Mouse (Mus musculus) T-helper 2 cell (primary cell): ENCODE results near the gene Kif12.

ENCODE experiments used
- in situ Hi-C: fragments of 300-600 bp; cut with MboI, MseI; formaldehyde crosslinking; loops from one replicate; pipeline ENCODE4 v1.15.1; 2025; ENCODE audit warnings: high pct_unique_total_duplicates

Kif12 gene

GRCm38 (mm10) chr4:63158961-63159592 is 12.9 kb downstream of the Kif12 start:
- in situ Hi-C loops: no loop called here

GRCm38 (mm10) chr4:63158192-63158591 is 13.7 kb downstream of the Kif12 start:
- in situ Hi-C loops: no loop called here

GRCm38 (mm10) chr4:63156726-63157634 is 15.0 kb downstream of the Kif12 start:
- in situ Hi-C loops: no loop called here

GRCm38 (mm10) chr4:63155596-63155995 is 16.3 kb downstream of the Kif12 start:
- in situ Hi-C loops: no loop called here

- in situ Hi-C loops: no loop called here
These were observed 17.2 kb downstream of the Kif12 start, which contains the start of gene Ambp for GRCm38 (mm10) chr4:63154699-63155098. Ambp (minus strand) TSS chr4:63154799.

- in situ Hi-C loops: no loop called here
These were observed 17.9 kb downstream of the Kif12 start for GRCm38 (mm10) chr4:63154028-63154427.

GRCm38 (mm10) chr4:63151127-63151526 is 20.8 kb downstream of the Kif12 start:
- in situ Hi-C loops: no loop called here

- in situ Hi-C loops: no loop called here
These were observed 24.7 kb downstream of the Kif12 start for GRCm38 (mm10) chr4:63147268-63147667.

- in situ Hi-C loops: loop anchor here (10.0 kb wide), 1 partner anchor 1375 kb away; no protein-coding TSS in a partner anchor
These were observed 41.9 kb downstream of the Kif12 start for GRCm38 (mm10) chr4:63129891-63130624.

GRCm38 (mm10) chr4:63124861-63125466 is 47.0 kb downstream of the Kif12 start:
- in situ Hi-C loops: no loop called here

GRCm38 (mm10) chr4:63118639-63119437 is 53.1 kb downstream of the Kif12 start:
- in situ Hi-C loops: loop anchor here (10.0 kb wide), 1 partner anchor 224 kb away; no protein-coding TSS in a partner anchor
